ENCODE assay signal across 22 mouse cellular contexts in genomic region chr10:95548154-95548826, GRCm38 (mm10). TPM values are rescaled to one million over a fixed set of nuclear protein-coding genes. Genes with fewer than 3 reads are reported as not detected.
DNase-seq lines count a peak whose midpoint lies in the region; ATAC-seq and TF ChIP-seq lines count a peak whose summit lies in the region.
"Had no signal": no experiment of that assay in that cellular context is flagged by ENCODE, and none has a peak within 500 bp of the region (broad histone marks: within the 10 kb centered on the region; RNA-seq: fewer than 3 reads in every experiment).

No protein-coding gene starts in this region.

- no peak for TF ChIP-seq POLR2A in embryonic fibroblast, embryonic 13.5 days (IDR thresholded peaks at IDR 0.05; ENCODE audit: low read depth, low read length)

- no peaks in the 10 kb centered on the region for H3K27me3 ChIP-seq in liver, postnatal 0 days (ENCODE audit: insufficient read depth, low read length)
- H3K27me3 ChIP-seq in midbrain, embryonic 16.5 days (ENCODE audit: control insufficient read depth, insufficient read depth, low read depth, low read length) = no peaks in the 10 kb centered on the region
- H3K27me3 ChIP-seq: heart, embryonic 12.5 days; intestine, embryonic 15.5 days had no signal

- no peaks in the 10 kb centered on the region for H3K4me1 ChIP-seq in liver, postnatal 0 days (ENCODE audit: insufficient read depth)
- H3K4me1 ChIP-seq in embryonic fibroblast, embryonic 13.5 days (ENCODE audit: control insufficient read depth, insufficient read depth, low read length) = peaks cover 4% of the 10 kb centered on the region; the same call in 1 of the 2 replicates
- H3K4me1 ChIP-seq in midbrain, embryonic 16.5 days (ENCODE audit: control insufficient read depth, insufficient read depth, low read length) = peaks cover 5% of the 10 kb centered on the region
- H3K4me1 ChIP-seq: embryonic facial prominence, embryonic 10.5 days; forebrain, embryonic 10.5 days; hindbrain, embryonic 10.5 days; intestine, embryonic 15.5 days had no signal

- no peak for TF ChIP-seq CTCF in liver, postnatal 0 days (IDR thresholded peaks at IDR 0.05; ENCODE audit: low read depth)
- no peak for TF ChIP-seq CTCF in embryonic fibroblast, embryonic 13.5 days (IDR thresholded peaks at IDR 0.05; ENCODE audit: borderline replicate concordance, insufficient read depth, low read length)

- no peak overlapping the region for H3K9ac ChIP-seq in liver, postnatal 0 days (replicated peaks)
- no peak overlapping the region for H3K9ac ChIP-seq in midbrain, embryonic 16.5 days (ENCODE audit: low read depth, low read length)
- H3K9ac ChIP-seq: heart, embryonic 12.5 days; hindbrain, embryonic 14.5 days; intestine, embryonic 15.5 days had no signal

- no peak overlapping the region for H3K27ac ChIP-seq in liver, postnatal 0 days (ENCODE audit: low read depth)
- H3K27ac ChIP-seq in embryonic fibroblast, embryonic 13.5 days (ENCODE audit: insufficient read depth, low read length) = peak overlapping the region; percentile 12; the same call in 1 of the 2 replicates
- H3K27ac ChIP-seq in midbrain, embryonic 16.5 days (ENCODE audit: low read length) = no peak overlapping the region
- H3K27ac ChIP-seq: embryonic facial prominence, embryonic 10.5 days; forebrain, embryonic 10.5 days; gastrocnemius, adult 2 months; hindbrain, embryonic 10.5 days; hindbrain, embryonic 14.5 days; intestine, embryonic 15.5 days had no signal

- peaks cover 89% of the 10 kb centered on the region for H3K36me3 ChIP-seq in liver, postnatal 0 days (replicated peaks; ENCODE audit: insufficient read depth, low read length)
- H3K36me3 ChIP-seq in midbrain, embryonic 16.5 days (ENCODE audit: control insufficient read depth, insufficient read depth, low read length) = peaks cover 11% of the 10 kb centered on the region; the same call in 1 of the 2 replicates

- H3K9me3 ChIP-seq in liver, postnatal 0 days (ENCODE audit: low read length) = no peaks in the 10 kb centered on the region
- H3K9me3 ChIP-seq in midbrain, embryonic 16.5 days (replicated peaks; ENCODE audit: control insufficient read depth, low read length, poor library complexity, severe bottlenecking) = no peaks in the 10 kb centered on the region
- H3K9me3 ChIP-seq: embryonic facial prominence, embryonic 10.5 days; forebrain, embryonic 10.5 days; heart, embryonic 12.5 days; hindbrain, embryonic 10.5 days; intestine, embryonic 15.5 days had no signal

- DNase-seq in liver, postnatal 0 days = no peak
- DNase-seq in liver = no peak
- peak; percentile 47 for DNase-seq in adipocyte (ENCODE audit: low spot score)
- DNase-seq in cerebellum, postnatal 25 days = no peak
- DNase-seq: adrenal gland, adult 2 months; adrenal gland, postnatal 25 days; cerebellum, adult 11-12 months; cerebellum, adult 9-10 months; cerebellum, postnatal 36 days; gastrocnemius, adult 2 months; gastrocnemius, postnatal 25 days had no signal

- 78% methylated on average over 11 of the region's 11 CpGs for WGBS in liver, postnatal 0 days (ENCODE audit: insufficient replicate concordance)
- WGBS in midbrain, embryonic 16.5 days = 83% methylated on average over 11 of the region's 11 CpGs

- no peak for TF ChIP-seq EP300 in liver, postnatal 0 days (IDR thresholded peaks at IDR 0.05; ENCODE audit: low read depth)

- no peak overlapping the region for H3K4me3 ChIP-seq in liver, postnatal 0 days (ENCODE audit: low read depth, low read length)
- no peak overlapping the region for H3K4me3 ChIP-seq in embryonic fibroblast, embryonic 13.5 days (ENCODE audit: insufficient read depth, low read length)
- H3K4me3 ChIP-seq in midbrain, embryonic 16.5 days (ENCODE audit: low read depth, low read length) = no peak overlapping the region
- H3K4me3 ChIP-seq: embryonic facial prominence, embryonic 10.5 days; erythroblast, embryonic 14.5 days; forebrain, embryonic 10.5 days; gastrocnemius, adult 2 months; heart, embryonic 12.5 days; hindbrain, embryonic 10.5 days; intestine, embryonic 15.5 days had no signal

- 0 out of 2 replicates have a peak, but pooled peaks have one; percentile 24 for ATAC-seq in liver, postnatal 0 days
- no peak for ATAC-seq in midbrain, embryonic 16.5 days
- ATAC-seq: CD4-positive, CD25-positive, alpha-beta regulatory T cell, adult 4 months; forebrain, embryonic 14.5 days; intestine, embryonic 15.5 days had no signal

- no peak overlapping the region for H3K4me2 ChIP-seq in liver, postnatal 0 days (ENCODE audit: low read depth, low read length)
- H3K4me2 ChIP-seq in midbrain, embryonic 16.5 days (ENCODE audit: low read length) = no peak overlapping the region
- H3K4me2 ChIP-seq: heart, embryonic 12.5 days; hindbrain, embryonic 14.5 days; intestine, embryonic 15.5 days had no signal

RNA-seq across cellular contexts. Expression of gene Nudt4, which starts 15.7 kb away (rescaled TPM):
- 52.9 and 56.7 TPM in 2 replicates for polyA plus RNA-seq in liver, postnatal 0 days (2015; fragmentation: Nextera tagmentation; extraction: Ambion mirVana)
- 77.1 and 86.5 TPM in 2 replicates for polyA plus RNA-seq in embryonic fibroblast, embryonic 13.5 days (2011; ENCODE audit: insufficient read length, low read depth, missing spikeins)
- 59.9 and 61.0 TPM in 2 replicates for polyA plus RNA-seq in midbrain, embryonic 16.5 days (2015; fragmentation: Nextera tagmentation; extraction: Ambion mirVana)

RNA-seq across cellular contexts. Expression of gene Ube2n, which starts 33.3 kb away (rescaled TPM):
- polyA plus RNA-seq in liver, postnatal 0 days (2015; fragmentation: Nextera tagmentation; extraction: Ambion mirVana) = 92.7 and 94.2 TPM in 2 replicates
- polyA plus RNA-seq in embryonic fibroblast, embryonic 13.5 days (2011; ENCODE audit: insufficient read length, low read depth, missing spikeins) = 167 and 200 TPM in 2 replicates
- polyA plus RNA-seq in midbrain, embryonic 16.5 days (2015; fragmentation: Nextera tagmentation; extraction: Ambion mirVana) = 372 and 373 TPM in 2 replicates

RNA-seq across cellular contexts. Expression of gene Mrpl42, which starts 46.5 kb away (rescaled TPM):
- 163 and 168 TPM in 2 replicates for polyA plus RNA-seq in liver, postnatal 0 days (2015; fragmentation: Nextera tagmentation; extraction: Ambion mirVana)
- polyA plus RNA-seq in embryonic fibroblast, embryonic 13.5 days (2011; ENCODE audit: insufficient read length, low read depth, missing spikeins) = 92.7 and 93.8 TPM in 2 replicates
- 237 and 240 TPM in 2 replicates for polyA plus RNA-seq in midbrain, embryonic 16.5 days (2015; fragmentation: Nextera tagmentation; extraction: Ambion mirVana)
